Mouse (Mus musculus) megakaryocyte, embryonic 14.5 days (primary cell): ENCODE data around the gene Gm10053.

Experiments used
- FLI1 ChIP-seq: IDR thresholded peaks from 2 replicates; pipeline ENCODE4 v1.6.1; 2012; ENCODE audit warnings: low read length, inconsistent platforms, mixed read lengths
- GATA1 ChIP-seq: IDR thresholded peaks from 3 replicates; pipeline ENCODE4 v1.6.1; 2012; ENCODE audit warnings: mixed read lengths, low read length, inconsistent platforms, borderline replicate concordance

DNA sequence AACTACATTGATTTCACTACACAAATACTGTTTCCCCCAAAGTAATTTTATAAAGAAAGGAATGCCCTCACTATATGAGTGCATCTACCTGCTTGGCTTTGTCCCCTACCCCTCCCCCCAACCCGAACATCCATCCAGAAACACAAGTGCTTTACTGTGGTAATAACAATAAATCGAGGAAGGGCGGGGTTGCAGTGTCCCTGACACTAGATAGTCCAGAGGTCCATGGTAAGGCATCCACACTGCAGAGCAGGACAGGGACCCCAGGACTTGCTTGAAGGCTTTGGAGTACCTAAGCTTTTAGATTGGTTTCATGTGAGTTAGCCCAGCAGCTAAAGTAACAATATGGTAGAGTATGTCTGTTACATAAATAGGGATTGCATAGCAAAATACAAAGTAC is 26.2 kb downstream of the Gm10053 start:
- TF ChIP-seq GATA1: no peak
- TF ChIP-seq FLI1: no peak
